Comparison of ENCODE assay signal across 21 mouse cellular contexts in the genomic region with DNA sequence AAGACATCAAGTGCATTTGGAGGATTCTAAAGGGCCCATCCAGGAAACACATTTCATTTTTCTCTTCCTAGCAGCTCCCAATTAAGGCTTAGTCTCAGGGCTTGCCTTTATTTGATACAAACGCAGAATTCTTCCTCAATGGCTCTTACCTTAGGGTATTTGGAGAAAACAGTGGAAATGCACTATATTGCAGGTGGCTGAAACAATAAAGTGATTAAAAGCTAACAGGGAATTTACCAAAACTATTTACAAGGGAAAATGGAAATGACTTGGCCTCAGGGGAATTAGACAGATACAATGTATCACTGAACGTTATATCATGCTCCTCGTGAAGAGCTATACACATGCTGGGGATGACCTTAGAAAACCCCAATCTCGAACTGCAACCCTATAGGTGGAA. TPM values are rescaled to one million over a fixed set of nuclear protein-coding genes. Genes with fewer than 3 reads are reported as not detected.
DNase-seq lines count a peak whose midpoint lies in the region; ATAC-seq lines count a peak whose summit lies in the region.
"Had no signal": no experiment of that assay in that cellular context is flagged by ENCODE, and none has a peak within 500 bp of the region (broad histone marks: within the 10 kb centered on the region; RNA-seq: fewer than 3 reads in every experiment).

No protein-coding gene starts in this region.

- no peaks in the 10 kb centered on the region for H3K36me3 ChIP-seq in midbrain, embryonic 15.5 days (replicated peaks)
- H3K36me3 ChIP-seq: G1E had no signal

- H3K4me3 ChIP-seq in midbrain, embryonic 15.5 days = no peak overlapping the region

- H3K4me1 ChIP-seq in midbrain, embryonic 15.5 days = no peaks in the 10 kb centered on the region

- no peaks in the 10 kb centered on the region for H3K9me3 ChIP-seq in midbrain, embryonic 15.5 days

- H3K4me2 ChIP-seq in midbrain, embryonic 15.5 days = no peak overlapping the region

- no peak overlapping the region for H3K9ac ChIP-seq in midbrain, embryonic 15.5 days

- H3K27ac ChIP-seq in midbrain, embryonic 15.5 days = no peak overlapping the region

- 82% methylated on average over 4 of the region's 4 CpGs for WGBS in midbrain, embryonic 15.5 days

- no peaks in the 10 kb centered on the region for H3K27me3 ChIP-seq in midbrain, embryonic 15.5 days (replicated peaks)
- H3K27me3 ChIP-seq: CH12.LX, Patski had no signal

- DNase-seq in 3T3-L1 (ENCODE audit: low read depth, low spot score) (peak; percentile 93), adipocyte (ENCODE audit: low spot score) (peak; percentile 96)
- DNase-seq in kidney, postnatal 14 days = no peak
- DNase-seq: adrenal gland, adult 2 months; adrenal gland, adult 8-10 months; adrenal gland, postnatal 10 days; adrenal gland, postnatal 14 days; adrenal gland, postnatal 25 days; adrenal gland, postnatal 36 days; B cell, adult 2 months; cerebellum, adult 11 months; cerebellum, adult 11-12 months; cerebellum, adult 18-20 months; cerebellum, adult 2 months; cerebellum, adult 8-10 months had no signal

- no peak for ATAC-seq in midbrain, embryonic 15.5 days (replicated peaks)
- ATAC-seq: activated CD4-positive, CD25-positive, alpha-beta regulatory T cell, adult 4 months; CD4-positive, CD25-positive, alpha-beta regulatory T cell, adult 4 months; Patski had no signal

RNA-seq across cellular contexts. Expression of gene Lin7a, which starts 35.3 kb away (rescaled TPM):
- 35.9 and 45.3 TPM in 2 replicates for polyA plus RNA-seq in midbrain, embryonic 15.5 days (2015; fragmentation: Nextera tagmentation; extraction: Ambion mirVana)
- polyA plus RNA-seq: activated CD4-positive, CD25-positive, alpha-beta regulatory T cell, adult 4 months; CD4-positive, CD25-positive, alpha-beta regulatory T cell, adult 4 months; G1E had no signal
